Mouse (Mus musculus) embryo, embryonic 11 days (tissue): ENCODE measurements around the gene Sash1.
A peak's percentile ranks its signal among the peaks of the same experiment; 100 is the strongest.

Experiments
- DNase-seq: peaks from one replicate; pipeline ENCODE4 v3.0.0-alpha.2; 2015

Gene Sash1

GRCm38 (mm10) chr10:8898831-8899511 is 13.1 kb upstream of the Sash1 start:
- peak; percentile 48 for DNase-seq

- DNase-seq, result peak; percentile 16
Measured at GRCm38 (mm10) chr10:8898099-8898777, 12.4 kb upstream of the Sash1 start.

GRCm38 (mm10) chr10:8894965-8895515 is 9.2 kb upstream of the Sash1 start:
- DNase-seq, result no peak

- DNase-seq, result no peak
Measured at GRCm38 (mm10) chr10:8890511-8890910, 4.6 kb upstream of the Sash1 start.

- no peak for DNase-seq
Measured at GRCm38 (mm10) chr10:8889341-8889740, 3.5 kb upstream of the Sash1 start.

- no peak for DNase-seq
Measured at GRCm38 (mm10) chr10:8886528-8886854, 621 bp upstream of the Sash1 start.

GRCm38 (mm10) chr10:8885201-8885600 is 669 bp downstream of the Sash1 start:
- no peak for DNase-seq

GRCm38 (mm10) chr10:8884565-8884964 is 1.3 kb downstream of the Sash1 start:
- DNase-seq, result no peak

- DNase-seq, result no peak
Measured at GRCm38 (mm10) chr10:8883686-8884085, 2.2 kb downstream of the Sash1 start.

GRCm38 (mm10) chr10:8881736-8882135 is 4.1 kb downstream of the Sash1 start:
- no peak for DNase-seq

GRCm38 (mm10) chr10:8880950-8881675 is 4.8 kb downstream of the Sash1 start:
- no peak for DNase-seq

GRCm38 (mm10) chr10:8878824-8879223 is 7.0 kb downstream of the Sash1 start:
- DNase-seq, result no peak

- DNase-seq, result no peak
Measured at GRCm38 (mm10) chr10:8878381-8878780, 7.5 kb downstream of the Sash1 start.

- DNase-seq, result no peak
Measured at GRCm38 (mm10) chr10:8873631-8874370, 12.1 kb downstream of the Sash1 start.

GRCm38 (mm10) chr10:8872788-8873187 is 13.1 kb downstream of the Sash1 start:
- no peak for DNase-seq

GRCm38 (mm10) chr10:8871935-8872334 is 13.9 kb downstream of the Sash1 start:
- no peak for DNase-seq

GRCm38 (mm10) chr10:8870368-8870767 is 15.5 kb downstream of the Sash1 start:
- DNase-seq, result no peak

- no peak for DNase-seq
Measured at GRCm38 (mm10) chr10:8866062-8866642, 19.7 kb downstream of the Sash1 start.

- no peak for DNase-seq
Measured at GRCm38 (mm10) chr10:8860655-8861054, 25.2 kb downstream of the Sash1 start.

- DNase-seq, result no peak
Measured at GRCm38 (mm10) chr10:8858718-8859117, 27.2 kb downstream of the Sash1 start.

GRCm38 (mm10) chr10:8856942-8857341 is 28.9 kb downstream of the Sash1 start:
- DNase-seq, result no peak

- peak; percentile 73 for DNase-seq
Measured at GRCm38 (mm10) chr10:8853326-8853725, 32.5 kb downstream of the Sash1 start.

- DNase-seq, result no peak
Measured at GRCm38 (mm10) chr10:8851625-8852024, 34.2 kb downstream of the Sash1 start.
